Mouse (Mus musculus) 416B (cell line): Measurements from ENCODE around the gene Pex7.

Experiments
- DNase-seq: peaks from one replicate; pipeline ENCODE4 v3.0.0; 2011; ENCODE audit warnings: low read depth

Gene Pex7

GRCm38 (mm10) chr10:19907246-19907804 lies at the start of gene Pex7:
Gene Pex7, minus strand, starts transcription at chr10:19907689.
- DNase-seq = peak; percentile 97

- DNase-seq = no peak
Measured at GRCm38 (mm10) chr10:19956745-19957144, 49.3 kb upstream of the Pex7 start.

GRCm38 (mm10) chr10:19955817-19956216 lies 48.3 kb upstream of the Pex7 start:
- no peak for DNase-seq

GRCm38 (mm10) chr10:19954572-19954971 lies 47.1 kb upstream of the Pex7 start:
- no peak for DNase-seq

GRCm38 (mm10) chr10:19953032-19953761 lies 45.7 kb upstream of the Pex7 start:
- no peak for DNase-seq

- DNase-seq = no peak
Measured at GRCm38 (mm10) chr10:19949106-19949505, 41.6 kb upstream of the Pex7 start.

- DNase-seq = no peak
Measured at GRCm38 (mm10) chr10:19948381-19948780, 40.9 kb upstream of the Pex7 start.

GRCm38 (mm10) chr10:19947901-19948300 lies 40.4 kb upstream of the Pex7 start:
- no peak for DNase-seq

- no peak for DNase-seq
Measured at GRCm38 (mm10) chr10:19947441-19947840, 40.0 kb upstream of the Pex7 start.

- no peak for DNase-seq
Measured at GRCm38 (mm10) chr10:19946644-19947043, 39.2 kb upstream of the Pex7 start.

GRCm38 (mm10) chr10:19945651-19946050 lies 38.2 kb upstream of the Pex7 start:
- DNase-seq = no peak

GRCm38 (mm10) chr10:19942621-19943020 lies 35.1 kb upstream of the Pex7 start:
- no peak for DNase-seq

GRCm38 (mm10) chr10:19941914-19942313 lies 34.4 kb upstream of the Pex7 start:
- DNase-seq = peak; percentile 53

- peak; percentile 87 for DNase-seq
Measured at GRCm38 (mm10) chr10:19941063-19941462, 33.6 kb upstream of the Pex7 start.

GRCm38 (mm10) chr10:19940626-19941025 lies 33.1 kb upstream of the Pex7 start:
- DNase-seq = no peak

- peak; percentile 62 for DNase-seq
Measured at GRCm38 (mm10) chr10:19940127-19940526, 32.6 kb upstream of the Pex7 start.

GRCm38 (mm10) chr10:19939282-19939705 lies 31.8 kb upstream of the Pex7 start:
- DNase-seq = peak; percentile 97

- no peak for DNase-seq
Measured at GRCm38 (mm10) chr10:19938738-19939137, 31.2 kb upstream of the Pex7 start.

- no peak for DNase-seq
Measured at GRCm38 (mm10) chr10:19936961-19937708, 29.6 kb upstream of the Pex7 start.

GRCm38 (mm10) chr10:19935821-19936367 lies 28.4 kb upstream of the Pex7 start:
- DNase-seq = no peak

GRCm38 (mm10) chr10:19935295-19935623 lies 27.8 kb upstream of the Pex7 start:
- peak; percentile 41 for DNase-seq

- DNase-seq = peak; percentile 43
Measured at GRCm38 (mm10) chr10:19934384-19935294, 27.1 kb upstream of the Pex7 start, which contains the start of gene Map3k5. Gene Map3k5, plus strand, starts transcription at chr10:19934472.
